Mouse (Mus musculus): ENCODE results near the gene Hs1bp3. TPM values are rescaled to one million over a fixed set of nuclear protein-coding genes. Genes with fewer than 3 reads are reported as not detected.

The Hs1bp3 gene
- total and polyA plus RNA-seq, 2 experiments from 2014 or later: 9.5 to 9.7 TPM

DNA sequence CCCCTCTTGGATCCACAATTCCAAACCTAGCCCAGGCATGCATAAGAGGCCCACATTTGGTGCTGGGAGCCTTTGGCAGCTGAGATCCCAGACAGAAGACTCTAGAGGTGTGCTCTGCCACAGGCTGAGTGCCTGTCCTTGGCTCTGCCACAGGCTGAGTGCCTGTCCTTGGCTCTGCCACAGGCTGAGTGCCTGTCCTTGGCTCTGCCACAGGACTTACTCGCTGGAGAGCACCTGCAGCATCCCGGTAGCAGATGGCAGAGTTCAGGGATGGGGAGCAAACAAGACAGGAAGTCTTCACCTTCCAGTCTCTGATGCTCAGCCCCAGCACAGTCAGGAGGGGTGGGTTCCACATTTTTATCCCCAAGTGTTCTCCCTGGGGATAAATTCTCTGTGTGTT is 8.0 kb upstream of the Hs1bp3 start:
- no peak for TF ChIP-seq EP300 (IDR thresholded peaks at IDR 0.05; ENCODE audit: low read depth)
- no peak for TF ChIP-seq CTCF (IDR thresholded peaks at IDR 0.05; ENCODE audit: low read depth)
- H3K4me3 ChIP-seq (ENCODE audit: low read depth, low read length): no peak overlapping the region
- H3K27ac ChIP-seq (ENCODE audit: low read depth): no peak overlapping the region
- DNase-seq (ENCODE audit: low spot score): no peak
- whole genome bisulfite sequencing: 50% methylated on average over 2 of the region's 2 CpGs
- H3K4me1 ChIP-seq (ENCODE audit: control insufficient read depth, insufficient read depth): 0 out of 2 replicates have a peak, but pooled peaks cover 10% of the 10 kb centered on the region
- H3K27me3 ChIP-seq (ENCODE audit: control insufficient read depth, insufficient read depth, low read length): peaks cover 61% of the 10 kb centered on the region
- H3K4me2 ChIP-seq (ENCODE audit: low read depth, low read length): no peak overlapping the region
- H3K9ac ChIP-seq (replicated peaks; ENCODE audit: low read depth, low read length): no peak overlapping the region
- no peaks in the 10 kb centered on the region for H3K36me3 ChIP-seq (replicated peaks; ENCODE audit: control insufficient read depth, insufficient read depth, low read length)
- ATAC-seq (ENCODE audit: insufficient read depth, low read depth): no peak
- no peaks in the 10 kb centered on the region for H3K9me3 ChIP-seq (replicated peaks; ENCODE audit: control insufficient read depth, low read length)

DNA sequence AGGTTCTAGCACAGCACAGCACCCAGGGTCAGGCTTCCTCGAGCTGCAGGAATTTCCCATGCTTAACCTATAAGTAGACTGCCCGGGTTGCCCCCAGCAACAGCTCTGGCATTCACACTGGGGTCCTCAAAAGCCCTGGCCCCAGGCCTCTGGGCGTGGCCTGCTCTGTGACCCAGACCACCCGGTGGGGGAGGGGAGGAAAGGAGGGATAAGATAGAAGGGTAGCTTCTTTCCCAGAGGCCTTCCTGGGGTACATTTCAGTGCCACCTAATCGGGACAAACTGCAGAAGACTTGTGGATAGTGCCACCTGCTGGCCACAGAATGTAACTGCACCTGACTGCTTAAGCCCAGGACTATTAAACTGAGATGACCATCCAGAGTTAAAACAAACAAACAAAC is 6.8 kb upstream of the Hs1bp3 start:
- 5% methylated on average over 5 of the region's 5 CpGs for WGBS
- ATAC-seq (ENCODE audit: insufficient read depth, low read depth): 0 out of 2 replicates have a peak, but pooled peaks have one; percentile 33
- no peak overlapping the region for H3K9ac ChIP-seq (replicated peaks; ENCODE audit: low read depth, low read length)
- H3K4me2 ChIP-seq (ENCODE audit: low read depth, low read length): no peak overlapping the region
- no peaks in the 10 kb centered on the region for H3K36me3 ChIP-seq (replicated peaks; ENCODE audit: control insufficient read depth, insufficient read depth, low read length)
- no peak overlapping the region for H3K4me3 ChIP-seq (ENCODE audit: low read depth, low read length)
- peaks cover 53% of the 10 kb centered on the region for H3K27me3 ChIP-seq (ENCODE audit: control insufficient read depth, insufficient read depth, low read length)
- H3K4me1 ChIP-seq (ENCODE audit: control insufficient read depth, insufficient read depth): 0 out of 2 replicates have a peak, but pooled peaks cover 8% of the 10 kb centered on the region
- peak; percentile 68 for DNase-seq (ENCODE audit: low spot score)
- no peaks in the 10 kb centered on the region for H3K9me3 ChIP-seq (replicated peaks; ENCODE audit: control insufficient read depth, low read length)
- TF ChIP-seq CTCF (IDR thresholded peaks at IDR 0.05; ENCODE audit: low read depth) (peak; percentile 93), EP300 (IDR thresholded peaks at IDR 0.05; ENCODE audit: low read depth) (no peak)
- no peak overlapping the region for H3K27ac ChIP-seq (ENCODE audit: low read depth)

DNA sequence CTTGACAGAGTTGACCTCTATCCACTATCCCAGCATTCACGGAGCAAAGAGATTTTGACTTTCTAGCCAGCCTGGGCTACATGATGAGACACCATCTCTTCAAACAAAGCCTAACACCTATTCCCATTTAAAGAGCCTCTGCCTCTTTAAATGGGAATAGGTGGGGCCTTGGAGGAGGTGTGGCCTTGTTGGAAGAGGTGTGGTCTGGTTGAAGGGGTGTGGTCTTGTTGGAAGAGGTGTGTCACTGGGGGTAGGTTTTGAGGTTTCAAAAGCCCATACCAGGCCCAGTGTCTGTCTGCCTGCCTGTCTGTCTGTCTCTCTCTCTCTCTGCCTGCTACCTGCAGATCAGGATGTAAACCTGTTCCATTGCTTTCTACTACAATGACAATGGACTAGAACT is 6.3 kb upstream of the Hs1bp3 start:
- DNase-seq (ENCODE audit: low spot score): no peak
- TF ChIP-seq EP300 (IDR thresholded peaks at IDR 0.05; ENCODE audit: low read depth): no peak
- no peak for TF ChIP-seq CTCF (IDR thresholded peaks at IDR 0.05; ENCODE audit: low read depth)
- Histone ChIP-seq H3K9ac (replicated peaks; ENCODE audit: low read depth, low read length) (no peak overlapping the region), H3K27ac (ENCODE audit: low read depth) (no peak overlapping the region), H3K4me1 (ENCODE audit: control insufficient read depth, insufficient read depth) (0 out of 2 replicates have a peak, but pooled peaks cover 4% of the 10 kb centered on the region), H3K4me3 (ENCODE audit: low read depth, low read length) (no peak overlapping the region), H3K27me3 (ENCODE audit: control insufficient read depth, insufficient read depth, low read length) (peaks cover 48% of the 10 kb centered on the region), H3K9me3 (replicated peaks; ENCODE audit: control insufficient read depth, low read length) (no peaks in the 10 kb centered on the region), H3K36me3 (replicated peaks; ENCODE audit: control insufficient read depth, insufficient read depth, low read length) (no peaks in the 10 kb centered on the region), H3K4me2 (ENCODE audit: low read depth, low read length) (no peak overlapping the region)
- 0 out of 2 replicates have a peak, but pooled peaks have one; percentile 42 for ATAC-seq (ENCODE audit: insufficient read depth, low read depth)
- 47% methylated on average over 1 of the region's 1 CpGs for WGBS

DNA sequence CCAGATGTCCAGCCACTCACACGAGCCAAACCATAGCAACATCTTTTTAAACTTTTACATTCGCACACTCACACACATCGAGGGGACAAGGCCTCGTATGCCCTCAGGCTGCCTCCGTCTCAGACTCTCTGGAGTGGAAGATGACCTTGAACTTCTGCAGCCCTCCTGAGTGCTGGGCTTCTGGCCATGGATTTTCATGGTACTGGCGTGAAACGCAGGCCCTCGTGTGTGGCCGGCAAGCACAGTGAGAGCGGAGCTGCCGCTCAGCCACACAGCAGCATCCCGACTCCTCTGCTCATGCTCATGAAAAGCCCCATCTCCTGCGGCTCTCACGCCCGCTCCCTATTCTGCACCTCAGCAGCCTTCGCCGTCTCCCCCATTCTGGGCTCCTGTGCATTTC is 2.2 kb upstream of the Hs1bp3 start:
- Histone ChIP-seq H3K4me2 (ENCODE audit: low read depth, low read length) (no peak overlapping the region), H3K9ac (replicated peaks; ENCODE audit: low read depth, low read length) (no peak overlapping the region), H3K27me3 (ENCODE audit: control insufficient read depth, insufficient read depth, low read length) (peaks cover 10% of the 10 kb centered on the region), H3K27ac (ENCODE audit: low read depth) (no peak overlapping the region), H3K36me3 (replicated peaks; ENCODE audit: control insufficient read depth, insufficient read depth, low read length) (no peaks in the 10 kb centered on the region), H3K9me3 (replicated peaks; ENCODE audit: control insufficient read depth, low read length) (no peaks in the 10 kb centered on the region), H3K4me3 (ENCODE audit: low read depth, low read length) (no peak overlapping the region), H3K4me1 (ENCODE audit: control insufficient read depth, insufficient read depth) (no peaks in the 10 kb centered on the region; the same call in 1 of the 2 replicates)
- TF ChIP-seq EP300 (IDR thresholded peaks at IDR 0.05; ENCODE audit: low read depth) (no peak), CTCF (IDR thresholded peaks at IDR 0.05; ENCODE audit: low read depth) (no peak)
- 52% methylated on average over 17 of the region's 17 CpGs for WGBS
- DNase-seq (ENCODE audit: low spot score) (no peak), ATAC-seq (ENCODE audit: insufficient read depth, low read depth) (no peak)

DNA sequence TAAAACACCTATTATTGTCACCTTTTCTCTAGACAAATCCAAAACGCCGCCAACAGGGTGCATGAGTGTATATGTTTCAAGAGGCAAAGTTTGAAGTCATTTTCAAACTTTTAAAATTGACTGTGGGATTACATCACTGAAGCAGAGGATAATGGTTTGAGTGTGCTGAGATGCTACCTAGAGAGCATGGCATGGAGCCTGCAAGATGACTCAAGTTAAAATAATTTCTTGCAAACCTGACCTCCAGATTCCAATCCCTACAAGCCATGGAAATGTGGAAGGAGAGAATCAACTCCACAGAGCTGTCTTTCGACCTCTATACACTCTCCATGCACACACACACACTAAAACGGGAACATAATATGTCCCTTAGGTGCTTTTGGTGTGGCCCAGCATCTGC is 966 bp upstream of the Hs1bp3 start:
- Histone ChIP-seq H3K27me3 (ENCODE audit: control insufficient read depth, insufficient read depth, low read length) (0 out of 2 replicates have a peak, but pooled peaks cover 5% of the 10 kb centered on the region), H3K9me3 (replicated peaks; ENCODE audit: control insufficient read depth, low read length) (no peaks in the 10 kb centered on the region), H3K36me3 (replicated peaks; ENCODE audit: control insufficient read depth, insufficient read depth, low read length) (0 out of 2 replicates have a peak, but pooled peaks cover under 1% of the 10 kb centered on the region), H3K4me2 (ENCODE audit: low read depth, low read length) (no peak overlapping the region), H3K4me3 (ENCODE audit: low read depth, low read length) (no peak overlapping the region), H3K27ac (ENCODE audit: low read depth) (no peak overlapping the region), H3K4me1 (ENCODE audit: control insufficient read depth, insufficient read depth) (no peaks in the 10 kb centered on the region; the same call in 1 of the 2 replicates), H3K9ac (replicated peaks; ENCODE audit: low read depth, low read length) (no peak overlapping the region)
- DNase-seq (ENCODE audit: low spot score): no peak
- WGBS: 81% methylated on average over 4 of the region's 4 CpGs
- no peak for ATAC-seq (ENCODE audit: insufficient read depth, low read depth)
- TF ChIP-seq EP300 (IDR thresholded peaks at IDR 0.05; ENCODE audit: low read depth) (no peak), CTCF (IDR thresholded peaks at IDR 0.05; ENCODE audit: low read depth) (no peak)

DNA sequence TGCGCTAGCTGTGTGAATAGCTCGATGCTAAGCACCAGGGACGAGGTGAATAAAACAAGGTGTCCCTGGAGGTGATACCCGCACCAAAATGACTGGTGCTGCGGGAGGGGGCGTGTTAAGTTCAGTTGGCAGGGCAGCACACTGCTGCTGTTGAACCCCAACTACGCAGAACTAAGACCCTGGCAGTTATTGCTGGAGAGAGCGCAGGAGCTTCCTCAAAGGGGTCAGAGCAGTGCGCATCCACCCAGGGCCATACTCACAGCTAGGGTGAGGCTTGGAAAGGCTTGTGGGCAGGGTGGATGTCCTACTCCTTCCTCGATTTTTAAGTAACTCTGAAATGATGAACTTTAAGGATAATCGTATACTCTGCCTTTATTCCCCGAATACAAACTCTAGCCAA is 541 bp downstream of the Hs1bp3 start:
- Histone ChIP-seq H3K9ac (replicated peaks; ENCODE audit: low read depth, low read length) (peak overlapping the region; percentile 72), H3K9me3 (replicated peaks; ENCODE audit: control insufficient read depth, low read length) (no peaks in the 10 kb centered on the region), H3K36me3 (replicated peaks; ENCODE audit: control insufficient read depth, insufficient read depth, low read length) (peaks cover 13% of the 10 kb centered on the region), H3K27ac (ENCODE audit: low read depth) (no peak overlapping the region), H3K27me3 (ENCODE audit: control insufficient read depth, insufficient read depth, low read length) (0 out of 2 replicates have a peak, but pooled peaks cover 5% of the 10 kb centered on the region), H3K4me1 (ENCODE audit: control insufficient read depth, insufficient read depth) (no peaks in the 10 kb centered on the region; the same call in 1 of the 2 replicates), H3K4me3 (ENCODE audit: low read depth, low read length) (peak overlapping the region; percentile 71), H3K4me2 (ENCODE audit: low read depth, low read length) (peak overlapping the region; percentile 85)
- ATAC-seq (ENCODE audit: insufficient read depth, low read depth): peak; percentile 8; the same call in 1 of the 2 replicates
- TF ChIP-seq CTCF (IDR thresholded peaks at IDR 0.05; ENCODE audit: low read depth): no peak
- no peak for TF ChIP-seq EP300 (IDR thresholded peaks at IDR 0.05; ENCODE audit: low read depth)
- DNase-seq (ENCODE audit: low spot score): no peak
- 19% methylated on average over 12 of the region's 12 CpGs for WGBS
